Mouse (Mus musculus): ENCODE data around the gene Grin2d. TPM values are rescaled to one million over a fixed set of nuclear protein-coding genes. Genes with fewer than 3 reads are reported as not detected.
A peak's percentile ranks its signal among the peaks of the same experiment; 100 is the strongest.

Grin2d gene
- total and polyA plus RNA-seq, 2 experiments from 2014 or later: 6.6 to 51.6 TPM

- peak; percentile 2; the same call in 1 of the 2 replicates for ATAC-seq (ENCODE audit: low FRiP score)
- WGBS: 35% methylated on average over 13 of the region's 13 CpGs
Observed at GRCm38 (mm10) chr7:45917004-45917704, 39.0 kb upstream of the Grin2d start.

GRCm38 (mm10) chr7:45916056-45917003 lies 38.2 kb upstream of the Grin2d start:
- TF ChIP-seq CTCF (IDR thresholded peaks at IDR 0.05): peak; percentile 34
- Histone ChIP-seq H3K9ac (replicated peaks; ENCODE audit: low read length, poor library complexity, severe bottlenecking) (peak overlapping the region; percentile 65), H3K4me2 (ENCODE audit: low read depth, low read length, poor library complexity, severe bottlenecking) (peak overlapping the region; percentile 53), H3K9me3 (ENCODE audit: low read length) (no peaks in the 10 kb centered on the region), H3K4me3 (ENCODE audit: low read depth, low read length) (peak overlapping the region; percentile 26; the same call in 1 of the 2 replicates), H3K4me1 (ENCODE audit: insufficient read depth, low read length) (peaks cover 11% of the 10 kb centered on the region; the same call in 1 of the 2 replicates), H3K27ac (ENCODE audit: low read depth, low read length) (peak overlapping the region; percentile 83), H3K36me3 (ENCODE audit: insufficient read depth, low read length) (peaks cover 2% of the 10 kb centered on the region; the same call in 1 of the 2 replicates), H3K27me3 (ENCODE audit: insufficient read depth, low read length) (no peaks in the 10 kb centered on the region)
- WGBS: 34% methylated on average over 26 of the region's 26 CpGs
- peak; percentile 96 for DNase-seq (ENCODE audit: low spot score)
- ATAC-seq (ENCODE audit: low FRiP score): peak; percentile 90

More at GRCm38 (mm10) chr7:45917004-45917704, 39.0 kb upstream of the Grin2d start:
- H3K9ac ChIP-seq (replicated peaks; ENCODE audit: low read length, poor library complexity, severe bottlenecking): peak overlapping the region; percentile 48
- H3K4me2 ChIP-seq (ENCODE audit: low read depth, low read length, poor library complexity, severe bottlenecking): peak overlapping the region; percentile 53
- DNase-seq (ENCODE audit: low spot score): no peak
- H3K36me3 ChIP-seq (ENCODE audit: insufficient read depth, low read length): peaks cover 2% of the 10 kb centered on the region; the same call in 1 of the 2 replicates
- H3K27me3 ChIP-seq (ENCODE audit: insufficient read depth, low read length): no peaks in the 10 kb centered on the region
- H3K9me3 ChIP-seq (ENCODE audit: low read length): no peaks in the 10 kb centered on the region
- H3K4me3 ChIP-seq (ENCODE audit: low read depth, low read length): peak overlapping the region; percentile 26; the same call in 1 of the 2 replicates
- peaks cover 11% of the 10 kb centered on the region; the same call in 1 of the 2 replicates for H3K4me1 ChIP-seq (ENCODE audit: insufficient read depth, low read length)
- no peak for TF ChIP-seq CTCF (IDR thresholded peaks at IDR 0.05)
- peak overlapping the region; percentile 83 for H3K27ac ChIP-seq (ENCODE audit: low read depth, low read length)

- WGBS: 91% methylated on average over 5 of the region's 5 CpGs
- Histone ChIP-seq H3K4me1 (ENCODE audit: insufficient read depth, low read length) (peaks cover 11% of the 10 kb centered on the region; the same call in 1 of the 2 replicates), H3K4me3 (ENCODE audit: low read depth, low read length) (no peak overlapping the region), H3K36me3 (ENCODE audit: insufficient read depth, low read length) (peaks cover 4% of the 10 kb centered on the region; the same call in 1 of the 2 replicates), H3K27ac (ENCODE audit: low read depth, low read length) (no peak overlapping the region), H3K4me2 (ENCODE audit: low read depth, low read length, poor library complexity, severe bottlenecking) (no peak overlapping the region), H3K9me3 (ENCODE audit: low read length) (no peaks in the 10 kb centered on the region), H3K9ac (replicated peaks; ENCODE audit: low read length, poor library complexity, severe bottlenecking) (0 out of 2 replicates have a peak overlapping the region, but pooled peaks have one; percentile 8), H3K27me3 (ENCODE audit: insufficient read depth, low read length) (no peaks in the 10 kb centered on the region)
- no peak for ATAC-seq (ENCODE audit: low FRiP score)
- no peak for TF ChIP-seq CTCF (IDR thresholded peaks at IDR 0.05)
- DNase-seq (ENCODE audit: low spot score): no peak
Observed at GRCm38 (mm10) chr7:45915011-45915410, 36.8 kb upstream of the Grin2d start.

- no peak overlapping the region for H3K27ac ChIP-seq (ENCODE audit: low read depth, low read length)
- H3K4me1 ChIP-seq (ENCODE audit: insufficient read depth, low read length): peaks cover 11% of the 10 kb centered on the region; the same call in 1 of the 2 replicates
- no peak overlapping the region for H3K4me2 ChIP-seq (ENCODE audit: low read depth, low read length, poor library complexity, severe bottlenecking)
- no peaks in the 10 kb centered on the region for H3K27me3 ChIP-seq (ENCODE audit: insufficient read depth, low read length)
- no peak overlapping the region for H3K4me3 ChIP-seq (ENCODE audit: low read depth, low read length)
- 0 out of 2 replicates have a peak overlapping the region, but pooled peaks have one; percentile 29 for H3K9ac ChIP-seq (replicated peaks; ENCODE audit: low read length, poor library complexity, severe bottlenecking)
- no peak for ATAC-seq (ENCODE audit: low FRiP score)
- TF ChIP-seq CTCF (IDR thresholded peaks at IDR 0.05): no peak
- H3K9me3 ChIP-seq (ENCODE audit: low read length): no peaks in the 10 kb centered on the region
- H3K36me3 ChIP-seq (ENCODE audit: insufficient read depth, low read length): peaks cover 11% of the 10 kb centered on the region; the same call in 1 of the 2 replicates
- DNase-seq (ENCODE audit: low spot score): no peak
- whole genome bisulfite sequencing: 90% methylated on average over 6 of the region's 6 CpGs
Observed at GRCm38 (mm10) chr7:45914067-45914466, 35.9 kb upstream of the Grin2d start.

- no peak overlapping the region for H3K4me2 ChIP-seq (ENCODE audit: low read depth, low read length, poor library complexity, severe bottlenecking)
- no peaks in the 10 kb centered on the region for H3K9me3 ChIP-seq (ENCODE audit: low read length)
- H3K4me1 ChIP-seq (ENCODE audit: insufficient read depth, low read length): no peaks in the 10 kb centered on the region
- WGBS: 97% methylated on average over 16 of the region's 16 CpGs
- H3K27ac ChIP-seq (ENCODE audit: low read depth, low read length): no peak overlapping the region
- H3K4me3 ChIP-seq (ENCODE audit: low read depth, low read length): no peak overlapping the region
- ATAC-seq (ENCODE audit: low FRiP score) (no peak), DNase-seq (ENCODE audit: low spot score) (no peak)
- H3K36me3 ChIP-seq (ENCODE audit: insufficient read depth, low read length): peaks cover 11% of the 10 kb centered on the region; the same call in 1 of the 2 replicates
- no peak overlapping the region for H3K9ac ChIP-seq (replicated peaks; ENCODE audit: low read length, poor library complexity, severe bottlenecking)
- no peaks in the 10 kb centered on the region for H3K27me3 ChIP-seq (ENCODE audit: insufficient read depth, low read length)
- TF ChIP-seq CTCF (IDR thresholded peaks at IDR 0.05): no peak
Observed at GRCm38 (mm10) chr7:45909145-45909544, 31.0 kb upstream of the Grin2d start.
